Comparison of ENCODE assay signal across 9 mouse cellular contexts in genomic region chr4:152286887-152287286, GRCm38 (mm10). TPM values are rescaled to one million over a fixed set of nuclear protein-coding genes. Genes with fewer than 3 reads are reported as not detected.
DNase-seq lines count a peak whose midpoint lies in the region; ATAC-seq and TF ChIP-seq lines count a peak whose summit lies in the region.
"Had no signal": no experiment of that assay in that cellular context is flagged by ENCODE, and none has a peak within 500 bp of the region (broad histone marks: within the 10 kb centered on the region; RNA-seq: fewer than 3 reads in every experiment).

No protein-coding gene starts in this region.

- H3K9me3 ChIP-seq in embryonic facial prominence, embryonic 14.5 days (ENCODE audit: control insufficient read depth, low read length), result no peaks in the 10 kb centered on the region
- H3K9me3 ChIP-seq in hindbrain, embryonic 14.5 days (ENCODE audit: control insufficient read depth, low read length), result no peaks in the 10 kb centered on the region
- H3K9me3 ChIP-seq in liver, postnatal 0 days (ENCODE audit: low read length), result no peaks in the 10 kb centered on the region
- no peaks in the 10 kb centered on the region for H3K9me3 ChIP-seq in neural tube, embryonic 13.5 days
- H3K9me3 ChIP-seq: lung, embryonic 15.5 days had no signal

- no peak overlapping the region for H3K9ac ChIP-seq in embryonic facial prominence, embryonic 14.5 days (ENCODE audit: low read depth, low read length)
- H3K9ac ChIP-seq in hindbrain, embryonic 14.5 days, result peak overlapping the region; percentile 62; the same call in 1 of the 2 replicates
- H3K9ac ChIP-seq in liver, postnatal 0 days (replicated peaks), result no peak overlapping the region
- peak overlapping the region; percentile 67 for H3K9ac ChIP-seq in neural tube, embryonic 13.5 days
- H3K9ac ChIP-seq: lung, embryonic 15.5 days had no signal

- 4% methylated on average over 22 of the region's 26 CpGs for WGBS in embryonic facial prominence, embryonic 14.5 days
- 2% methylated on average over 26 of the region's 26 CpGs for WGBS in hindbrain, embryonic 14.5 days
- WGBS in liver, postnatal 0 days (ENCODE audit: insufficient replicate concordance), result 6% methylated on average over 26 of the region's 26 CpGs
- 2% methylated on average over 26 of the region's 26 CpGs for WGBS in neural tube, embryonic 13.5 days

- H3K27me3 ChIP-seq in embryonic facial prominence, embryonic 14.5 days (replicated peaks; ENCODE audit: control insufficient read depth, insufficient read depth, low read length), result peaks cover 93% of the 10 kb centered on the region
- peaks cover 95% of the 10 kb centered on the region for H3K27me3 ChIP-seq in hindbrain, embryonic 14.5 days (ENCODE audit: control insufficient read depth, insufficient read depth, low read length)
- H3K27me3 ChIP-seq in liver, postnatal 0 days (ENCODE audit: insufficient read depth, low read length), result peaks cover 91% of the 10 kb centered on the region
- peaks cover 91% of the 10 kb centered on the region for H3K27me3 ChIP-seq in neural tube, embryonic 13.5 days

- DNase-seq in B cell, adult 2 months, result peak; percentile 63 to 70
- peak; percentile 45 for DNase-seq in MN1 (ENCODE audit: low spot score)
- DNase-seq in embryonic facial prominence, embryonic 14.5 days (ENCODE audit: low spot score), result peak; percentile 56
- DNase-seq in hindbrain, embryonic 14.5 days (ENCODE audit: low spot score), result no peak
- DNase-seq in liver, postnatal 0 days, result peak; percentile 79
- no peak for DNase-seq in layer of hippocampus, adult 9-11 months
- no peak for DNase-seq in cerebellum, postnatal 4 days (ENCODE audit: low spot score in 2 of 2)

- peaks cover 16% of the 10 kb centered on the region for H3K4me1 ChIP-seq in embryonic facial prominence, embryonic 14.5 days (ENCODE audit: control insufficient read depth, insufficient read depth, low read length)
- peaks cover 38% of the 10 kb centered on the region for H3K4me1 ChIP-seq in hindbrain, embryonic 14.5 days (replicated peaks; ENCODE audit: control insufficient read depth, insufficient read depth, low read length)
- peaks cover 7% of the 10 kb centered on the region for H3K4me1 ChIP-seq in liver, postnatal 0 days (ENCODE audit: insufficient read depth)
- peaks cover 66% of the 10 kb centered on the region for H3K4me1 ChIP-seq in neural tube, embryonic 13.5 days (replicated peaks)

- H3K4me3 ChIP-seq in embryonic facial prominence, embryonic 14.5 days (ENCODE audit: low read depth, low read length), result no peak overlapping the region
- peak overlapping the region; percentile 35 for H3K4me3 ChIP-seq in hindbrain, embryonic 14.5 days (replicated peaks; ENCODE audit: low read length)
- H3K4me3 ChIP-seq in liver, postnatal 0 days (ENCODE audit: low read depth, low read length), result no peak overlapping the region
- H3K4me3 ChIP-seq in neural tube, embryonic 13.5 days, result peak overlapping the region; percentile 36

- no peak overlapping the region for H3K4me2 ChIP-seq in embryonic facial prominence, embryonic 14.5 days (ENCODE audit: low read depth, low read length)
- peak overlapping the region; percentile 70 for H3K4me2 ChIP-seq in hindbrain, embryonic 14.5 days (replicated peaks)
- H3K4me2 ChIP-seq in liver, postnatal 0 days (ENCODE audit: low read depth, low read length), result no peak overlapping the region
- peak overlapping the region; percentile 62 for H3K4me2 ChIP-seq in neural tube, embryonic 13.5 days

- no peak for ATAC-seq in embryonic facial prominence, embryonic 14.5 days (ENCODE audit: low read depth)
- no peak for ATAC-seq in hindbrain, embryonic 14.5 days (ENCODE audit: low FRiP score)
- no peak; the same call in 1 of the 2 replicates for ATAC-seq in liver, postnatal 0 days
- no peak for ATAC-seq in neural tube, embryonic 13.5 days (ENCODE audit: low read depth)

- H3K36me3 ChIP-seq in embryonic facial prominence, embryonic 14.5 days (ENCODE audit: control insufficient read depth, insufficient read depth, low read length), result no peaks in the 10 kb centered on the region
- H3K36me3 ChIP-seq in hindbrain, embryonic 14.5 days (replicated peaks; ENCODE audit: control insufficient read depth, insufficient read depth), result no peaks in the 10 kb centered on the region
- H3K36me3 ChIP-seq in liver, postnatal 0 days (replicated peaks; ENCODE audit: insufficient read depth, low read length), result no peaks in the 10 kb centered on the region
- H3K36me3 ChIP-seq in neural tube, embryonic 13.5 days, result no peaks in the 10 kb centered on the region
- H3K36me3 ChIP-seq: lung, embryonic 15.5 days had no signal

- TF ChIP-seq EP300 in liver, postnatal 0 days (IDR thresholded peaks at IDR 0.05; ENCODE audit: low read depth), result no peak

- TF ChIP-seq CTCF in liver, postnatal 0 days (IDR thresholded peaks at IDR 0.05; ENCODE audit: low read depth), result no peak

- H3K27ac ChIP-seq in embryonic facial prominence, embryonic 14.5 days (replicated peaks; ENCODE audit: low read depth, low read length), result no peak overlapping the region
- H3K27ac ChIP-seq in hindbrain, embryonic 14.5 days, result no peak overlapping the region
- H3K27ac ChIP-seq in liver, postnatal 0 days (ENCODE audit: low read depth), result no peak overlapping the region
- no peak overlapping the region for H3K27ac ChIP-seq in neural tube, embryonic 13.5 days (replicated peaks)
- H3K27ac ChIP-seq: lung, embryonic 15.5 days had no signal

RNA-seq across cellular contexts. Expression of gene Hes3, which starts 4.6 kb away (rescaled TPM):
- not detected in 2 replicates for polyA plus RNA-seq in embryonic facial prominence, embryonic 14.5 days (2014; fragmentation: Nextera tagmentation; extraction: Ambion mirVana)
- 0.24 and 1.2 TPM in 2 replicates for polyA plus RNA-seq in hindbrain, embryonic 14.5 days (2014; fragmentation: Nextera tagmentation; extraction: Ambion mirVana)
- polyA plus RNA-seq in liver, postnatal 0 days (2015; fragmentation: Nextera tagmentation; extraction: Ambion mirVana), result not detected in 2 replicates
- polyA plus RNA-seq in neural tube, embryonic 13.5 days (2015; fragmentation: Nextera tagmentation; extraction: Ambion mirVana), result 0.24 and 0.26 TPM in 2 replicates
- polyA plus RNA-seq: lung, embryonic 15.5 days had no signal

RNA-seq across cellular contexts. Expression of gene Icmt, which starts 10.1 kb away (rescaled TPM):
- polyA plus RNA-seq in embryonic facial prominence, embryonic 14.5 days (2014; fragmentation: Nextera tagmentation; extraction: Ambion mirVana), result 25.1 and 26.9 TPM in 2 replicates
- 20.6 and 22.8 TPM in 2 replicates for polyA plus RNA-seq in hindbrain, embryonic 14.5 days (2014; fragmentation: Nextera tagmentation; extraction: Ambion mirVana)
- polyA plus RNA-seq in liver, postnatal 0 days (2015; fragmentation: Nextera tagmentation; extraction: Ambion mirVana), result 5.9 and 6.9 TPM in 2 replicates
- polyA plus RNA-seq in neural tube, embryonic 13.5 days (2015; fragmentation: Nextera tagmentation; extraction: Ambion mirVana), result 17.9 and 21.7 TPM in 2 replicates

RNA-seq across cellular contexts. Expression of gene Gpr153, which starts 12.9 kb away (rescaled TPM):
- polyA plus RNA-seq in embryonic facial prominence, embryonic 14.5 days (2014; fragmentation: Nextera tagmentation; extraction: Ambion mirVana), result 36.7 and 40.7 TPM in 2 replicates
- polyA plus RNA-seq in hindbrain, embryonic 14.5 days (2014; fragmentation: Nextera tagmentation; extraction: Ambion mirVana), result 23.1 and 27.8 TPM in 2 replicates
- polyA plus RNA-seq in liver, postnatal 0 days (2015; fragmentation: Nextera tagmentation; extraction: Ambion mirVana), result 0.47 and 0.58 TPM in 2 replicates
- 10.7 and 11.8 TPM in 2 replicates for polyA plus RNA-seq in neural tube, embryonic 13.5 days (2015; fragmentation: Nextera tagmentation; extraction: Ambion mirVana)

RNA-seq across cellular contexts. Expression of gene Rnf207, which starts 31.9 kb away (rescaled TPM):
- polyA plus RNA-seq in embryonic facial prominence, embryonic 14.5 days (2014; fragmentation: Nextera tagmentation; extraction: Ambion mirVana), result 0.56 and 0.84 TPM in 2 replicates
- polyA plus RNA-seq in hindbrain, embryonic 14.5 days (2014; fragmentation: Nextera tagmentation; extraction: Ambion mirVana), result 5.6 and 6.9 TPM in 2 replicates
- 0.13 TPM in 1 of 2 replicates, not detected in the other for polyA plus RNA-seq in liver, postnatal 0 days (2015; fragmentation: Nextera tagmentation; extraction: Ambion mirVana)
- 6.3 and 10.4 TPM in 2 replicates for polyA plus RNA-seq in neural tube, embryonic 13.5 days (2015; fragmentation: Nextera tagmentation; extraction: Ambion mirVana)

RNA-seq across cellular contexts. Expression of gene Rpl22, which starts 38.7 kb away (rescaled TPM):
- polyA plus RNA-seq in embryonic facial prominence, embryonic 14.5 days (2014; fragmentation: Nextera tagmentation; extraction: Ambion mirVana), result 395 and 470 TPM in 2 replicates
- polyA plus RNA-seq in hindbrain, embryonic 14.5 days (2014; fragmentation: Nextera tagmentation; extraction: Ambion mirVana), result 154 and 178 TPM in 2 replicates
- polyA plus RNA-seq in liver, postnatal 0 days (2015; fragmentation: Nextera tagmentation; extraction: Ambion mirVana), result 207 and 213 TPM in 2 replicates
- polyA plus RNA-seq in neural tube, embryonic 13.5 days (2015; fragmentation: Nextera tagmentation; extraction: Ambion mirVana), result 198 and 217 TPM in 2 replicates

Comparison
In these comparisons a context has a peak if more than half of its experiments do, and no peak if none do; other contexts are left out.
1. DNase-seq: peak in B cell, adult 2 months (2 of 2), MN1 (single experiment), embryonic facial prominence, embryonic 14.5 days (single experiment) and liver, postnatal 0 days (single experiment); none in hindbrain, embryonic 14.5 days (single experiment), layer of hippocampus, adult 9-11 months (single experiment) and cerebellum, postnatal 4 days (0 of 2).
2. H3K4me2 ChIP-seq: peak in hindbrain, embryonic 14.5 days (single experiment) and neural tube, embryonic 13.5 days (single experiment); none in embryonic facial prominence, embryonic 14.5 days (single experiment) and liver, postnatal 0 days (single experiment).
3. H3K4me3 ChIP-seq: peak in hindbrain, embryonic 14.5 days (single experiment) and neural tube, embryonic 13.5 days (single experiment); none in embryonic facial prominence, embryonic 14.5 days (single experiment) and liver, postnatal 0 days (single experiment).
4. H3K9ac ChIP-seq: peak in hindbrain, embryonic 14.5 days (single experiment) and neural tube, embryonic 13.5 days (single experiment); none in embryonic facial prominence, embryonic 14.5 days (single experiment) and liver, postnatal 0 days (single experiment).